Mouse (Mus musculus) spleen, postnatal 36 days (tissue): ENCODE results near the gene Adrb1.

ENCODE experiments used
- DNase-seq, 2 experiments: peaks; one replicate each; pipeline ENCODE4 v3.0.0; 2022; ENCODE audit warnings: low spot score in 2 of 2, mixed read lengths in 1 of 2

The Adrb1 gene

DNA sequence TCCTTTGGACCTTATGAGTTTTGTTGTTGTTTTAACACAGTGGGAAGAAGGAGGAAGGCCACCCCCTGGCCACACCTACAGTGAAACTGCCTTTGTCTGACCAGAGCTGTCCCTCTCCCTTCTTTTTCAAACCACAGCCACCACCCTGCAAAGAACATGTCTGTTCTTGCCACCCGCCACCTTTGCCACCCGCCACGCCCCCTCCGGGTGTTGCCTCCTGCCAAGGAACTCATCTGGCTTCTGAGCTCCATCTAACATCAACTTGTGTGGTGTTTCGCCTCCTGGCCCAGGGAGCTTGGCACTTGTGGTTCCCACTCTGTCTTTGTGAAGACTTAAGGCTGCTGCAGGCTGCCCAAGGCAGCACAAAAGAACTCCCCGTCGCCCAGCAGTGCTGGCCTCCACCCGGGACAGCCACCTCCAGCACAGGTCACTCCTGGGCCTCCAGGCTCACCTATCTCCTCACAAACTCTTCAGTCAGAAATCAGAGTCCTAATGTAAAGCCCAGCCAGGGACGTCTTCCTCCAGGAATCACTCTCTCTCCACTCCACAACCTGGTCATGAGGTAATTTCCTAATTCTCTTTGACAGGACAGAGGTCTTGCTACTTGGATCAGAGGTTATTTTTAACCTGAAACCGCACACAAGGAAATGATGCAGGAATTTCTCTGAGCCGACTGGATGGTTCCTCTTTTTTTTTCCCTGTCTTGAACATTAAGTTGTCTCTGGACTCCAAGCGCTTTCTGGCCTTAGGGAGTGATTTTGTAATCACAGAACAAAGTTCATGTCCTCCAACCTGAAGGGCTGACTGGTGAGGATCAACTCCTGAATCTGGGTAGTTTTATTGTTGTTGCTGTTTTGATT, 18.5 kb upstream of the Adrb1 start:
- DNase-seq: no peak

DNA sequence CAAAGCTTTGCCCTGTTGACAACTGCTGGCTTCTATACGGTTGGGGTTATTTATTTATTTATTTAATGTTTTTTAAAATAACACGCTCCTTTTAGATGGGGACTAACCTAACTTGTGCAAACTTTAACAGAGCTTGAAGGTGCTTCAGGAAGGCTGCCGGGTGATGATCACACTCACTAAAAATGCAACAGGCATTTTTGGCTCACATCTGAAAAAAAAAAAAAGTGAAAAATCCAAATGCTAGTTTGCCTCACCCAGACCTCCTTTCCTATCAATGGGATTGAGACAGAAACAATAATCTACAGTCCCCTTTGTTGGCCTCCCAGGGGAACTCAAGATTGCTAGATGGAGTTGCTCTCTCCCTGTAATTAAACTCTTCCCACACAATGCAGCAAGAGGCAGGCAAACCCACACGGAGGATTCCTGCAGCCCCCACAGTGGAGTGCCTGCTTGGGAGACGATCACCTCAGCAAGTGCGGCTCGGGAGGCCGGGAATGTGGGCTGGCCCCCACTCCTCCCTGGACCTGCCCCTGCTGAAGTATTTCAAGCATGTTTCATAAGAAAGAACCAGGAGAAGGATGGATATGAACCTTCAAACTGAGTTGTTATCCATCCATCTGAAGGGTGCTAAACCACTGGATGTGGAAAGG, 16.8 kb upstream of the Adrb1 start:
- DNase-seq: no peak

DNA sequence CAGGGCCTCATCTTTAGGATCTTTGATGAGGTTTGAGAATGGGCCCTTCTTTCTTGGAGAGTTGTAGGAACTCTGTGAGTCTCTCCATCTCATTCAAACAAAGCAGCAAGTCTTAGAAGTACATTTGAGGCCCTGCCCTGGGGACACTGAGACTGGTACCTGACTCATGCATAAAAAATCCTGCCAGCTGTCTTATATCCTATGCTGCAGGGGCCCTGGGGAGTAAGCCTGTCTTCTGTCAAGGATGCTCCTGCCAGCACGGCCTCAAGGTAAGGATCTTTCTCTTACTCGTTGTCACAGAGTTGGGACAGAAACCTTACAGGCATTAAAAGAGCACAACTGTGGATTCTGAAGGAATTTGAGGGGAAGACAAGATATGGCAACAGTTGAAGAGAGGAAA, 13.2 kb upstream of the Adrb1 start:
- no peak for DNase-seq

GRCm38 (mm10) chr19:56710131-56710905, 11.7 kb upstream of the Adrb1 start:
- DNase-seq: no peak

- no peak for DNase-seq
Observed at GRCm38 (mm10) chr19:56713613-56714012, 8.4 kb upstream of the Adrb1 start.

DNA sequence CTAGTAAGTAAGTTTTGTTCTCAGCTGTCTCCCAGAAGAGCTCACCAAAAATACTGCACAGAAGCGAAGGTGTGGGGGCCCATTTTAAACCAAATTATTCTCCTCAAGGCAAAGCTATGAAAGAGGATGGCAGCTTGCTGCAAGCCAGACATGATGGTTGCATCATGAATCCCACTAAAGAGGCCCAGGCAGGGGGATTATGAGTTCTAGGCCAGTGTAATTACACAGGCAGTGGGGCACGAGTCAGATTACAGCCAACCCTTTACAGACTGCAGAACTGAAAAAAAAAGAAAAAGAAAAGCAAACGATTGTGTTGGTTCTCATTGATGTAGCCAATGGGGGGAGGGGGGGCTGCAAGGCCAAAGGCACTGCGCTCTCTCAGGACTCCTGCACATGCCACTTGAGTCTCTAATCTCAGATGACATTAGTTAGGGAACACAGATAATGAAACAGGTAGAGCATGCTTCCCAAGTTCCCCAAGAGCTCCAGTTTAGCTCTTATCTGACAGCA, 7.3 kb upstream of the Adrb1 start:
- DNase-seq: no peak

DNA sequence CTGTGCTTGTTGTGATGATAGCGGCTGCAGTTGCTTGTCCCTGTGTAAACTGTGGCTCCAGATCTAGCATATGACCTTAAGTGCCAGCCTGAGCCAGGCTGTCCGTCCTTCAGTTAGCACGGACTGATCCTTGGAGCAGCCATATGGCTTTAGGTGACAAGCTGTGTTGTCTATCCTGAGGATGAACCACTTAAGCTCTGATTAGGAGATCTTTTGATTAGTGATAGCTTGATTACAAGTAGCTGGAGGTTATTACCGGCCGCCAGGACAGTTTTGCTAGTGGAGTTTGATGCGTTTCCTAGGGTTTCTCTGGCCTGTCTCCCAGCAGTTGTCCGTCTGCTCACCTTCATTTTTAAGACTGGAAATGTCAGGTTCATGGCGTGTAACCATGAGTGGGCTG, 4.0 kb upstream of the Adrb1 start:
- DNase-seq: no peak

DNA sequence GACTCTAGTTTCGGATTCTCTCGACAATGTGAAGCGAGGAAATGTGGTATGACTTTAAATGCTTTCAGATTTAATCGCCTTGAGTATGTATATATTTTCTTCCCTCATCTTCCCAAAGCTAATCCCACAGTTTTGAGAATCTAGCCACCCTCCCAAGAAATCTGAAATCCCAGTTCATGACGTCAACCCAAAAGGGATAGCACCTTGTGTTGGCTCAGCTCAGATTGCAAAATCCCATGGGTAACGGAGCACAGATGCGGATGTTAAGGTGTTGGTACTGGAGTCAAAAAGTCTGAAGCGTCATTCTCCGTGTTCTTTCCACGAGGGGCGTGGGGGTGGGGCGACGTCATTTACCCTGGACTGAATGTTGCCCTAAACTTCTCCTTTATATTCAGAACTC, 1.1 kb upstream of the Adrb1 start:
- no peak for DNase-seq

GRCm38 (mm10) chr19:56722291-56722707, 300 bp downstream of the Adrb1 start:
- DNase-seq: no peak

DNA sequence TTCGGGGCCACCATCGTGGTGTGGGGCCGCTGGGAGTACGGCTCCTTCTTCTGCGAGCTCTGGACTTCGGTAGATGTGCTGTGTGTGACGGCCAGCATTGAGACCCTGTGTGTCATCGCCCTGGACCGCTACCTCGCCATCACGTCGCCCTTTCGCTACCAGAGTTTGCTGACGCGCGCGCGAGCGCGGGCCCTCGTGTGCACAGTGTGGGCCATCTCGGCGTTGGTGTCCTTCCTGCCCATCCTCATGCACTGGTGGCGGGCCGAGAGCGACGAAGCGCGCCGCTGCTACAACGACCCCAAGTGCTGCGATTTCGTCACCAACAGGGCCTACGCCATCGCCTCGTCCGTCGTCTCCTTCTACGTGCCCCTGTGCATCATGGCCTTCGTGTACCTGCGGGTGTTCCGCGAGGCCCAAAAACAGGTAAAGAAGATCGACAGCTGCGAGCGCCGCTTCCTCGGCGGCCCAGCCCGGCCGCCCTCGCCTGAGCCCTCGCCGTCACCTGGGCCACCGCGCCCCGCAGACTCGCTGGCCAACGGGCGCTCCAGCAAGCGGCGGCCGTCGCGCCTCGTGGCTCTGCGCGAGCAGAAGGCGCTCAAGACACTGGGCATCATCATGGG, 822 bp downstream of the Adrb1 start:
- no peak for DNase-seq

DNA sequence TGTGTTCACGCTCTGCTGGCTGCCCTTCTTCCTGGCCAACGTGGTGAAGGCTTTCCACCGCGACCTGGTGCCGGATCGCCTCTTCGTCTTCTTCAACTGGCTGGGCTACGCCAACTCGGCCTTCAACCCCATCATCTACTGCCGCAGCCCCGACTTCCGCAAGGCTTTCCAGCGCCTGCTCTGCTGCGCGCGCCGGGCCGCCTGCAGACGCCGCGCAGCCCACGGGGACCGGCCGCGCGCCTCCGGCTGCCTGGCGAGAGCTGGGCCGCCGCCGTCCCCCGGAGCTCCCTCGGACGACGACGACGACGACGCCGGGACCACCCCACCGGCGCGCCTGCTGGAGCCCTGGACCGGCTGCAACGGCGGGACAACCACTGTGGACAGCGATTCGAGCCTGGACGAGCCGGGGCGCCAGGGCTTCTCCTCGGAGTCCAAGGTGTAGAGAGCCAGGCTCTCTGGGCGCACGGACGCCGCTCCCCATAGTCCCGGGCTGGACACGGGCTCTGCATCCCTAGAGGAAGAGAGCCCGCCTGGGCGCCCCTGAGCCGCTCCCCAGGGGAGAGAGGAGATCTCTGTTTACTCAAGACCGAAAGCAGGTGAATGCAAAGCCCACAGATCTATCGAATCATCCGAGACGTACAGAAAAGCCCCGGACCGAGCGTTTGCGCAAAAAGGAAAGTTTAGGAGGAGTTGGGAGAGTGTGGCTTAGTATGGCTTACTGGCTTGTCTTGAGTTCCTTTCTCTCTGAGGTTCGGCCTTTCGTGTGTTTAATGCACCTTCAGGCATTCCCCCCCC, 1.5 kb downstream of the Adrb1 start:
- peak; percentile 8 to 14 for DNase-seq

DNA sequence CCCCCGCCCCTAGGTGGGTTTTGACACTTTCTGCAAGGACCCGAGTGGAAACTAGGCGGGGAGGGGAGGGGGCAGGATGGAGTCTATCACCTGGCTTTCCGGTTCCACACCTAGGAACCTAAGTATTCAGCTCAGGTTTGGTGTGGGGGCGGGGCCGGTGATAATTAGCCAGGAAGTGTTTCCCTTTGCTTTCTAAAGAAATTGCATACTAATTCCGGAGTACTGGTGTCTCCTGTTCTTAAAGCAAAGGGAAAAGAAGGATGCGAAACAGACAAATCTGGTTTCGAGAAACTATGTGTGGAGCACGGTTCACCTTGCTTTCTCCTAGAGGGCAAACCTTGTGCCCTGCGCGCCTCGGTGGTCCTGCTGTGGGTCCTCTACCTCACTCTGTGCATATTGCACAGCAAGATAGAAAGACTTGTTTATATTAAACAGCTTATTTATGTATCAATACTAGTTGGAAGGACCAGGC, 2.2 kb downstream of the Adrb1 start:
- no peak for DNase-seq

DNA sequence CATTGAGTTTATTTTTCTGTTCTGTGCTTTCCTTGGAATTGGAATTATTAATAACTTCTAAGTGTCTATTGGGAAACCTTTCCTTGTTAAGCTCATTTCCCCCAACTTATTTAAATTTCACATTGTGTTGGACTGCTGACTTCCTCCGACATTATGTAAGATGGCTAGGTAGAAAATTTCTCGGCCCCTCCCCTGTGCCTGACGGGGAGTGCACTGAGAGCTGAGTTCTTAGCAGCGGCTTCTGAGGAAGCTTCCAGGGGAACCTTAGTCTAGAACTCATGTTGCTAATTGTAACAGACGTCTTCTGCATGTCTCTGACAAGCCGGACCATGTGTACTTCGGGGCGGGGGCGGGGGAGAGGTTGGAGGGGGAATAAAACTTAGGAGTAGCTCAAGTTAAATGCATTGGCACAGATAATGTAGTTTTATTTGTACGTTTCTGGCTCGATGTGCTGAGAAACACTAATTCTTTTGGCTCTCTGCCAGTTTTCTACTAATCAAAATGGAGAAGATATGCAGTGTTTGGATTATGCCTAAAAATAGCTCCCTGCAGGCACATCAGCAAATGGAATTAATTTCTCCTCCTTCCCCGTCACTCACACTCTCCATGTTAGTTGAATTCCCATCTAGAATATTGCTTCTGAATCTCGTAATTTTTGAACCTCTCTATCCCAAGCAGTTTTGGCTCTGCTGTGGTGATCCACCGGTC, 5.3 kb downstream of the Adrb1 start:
- no peak for DNase-seq

DNA sequence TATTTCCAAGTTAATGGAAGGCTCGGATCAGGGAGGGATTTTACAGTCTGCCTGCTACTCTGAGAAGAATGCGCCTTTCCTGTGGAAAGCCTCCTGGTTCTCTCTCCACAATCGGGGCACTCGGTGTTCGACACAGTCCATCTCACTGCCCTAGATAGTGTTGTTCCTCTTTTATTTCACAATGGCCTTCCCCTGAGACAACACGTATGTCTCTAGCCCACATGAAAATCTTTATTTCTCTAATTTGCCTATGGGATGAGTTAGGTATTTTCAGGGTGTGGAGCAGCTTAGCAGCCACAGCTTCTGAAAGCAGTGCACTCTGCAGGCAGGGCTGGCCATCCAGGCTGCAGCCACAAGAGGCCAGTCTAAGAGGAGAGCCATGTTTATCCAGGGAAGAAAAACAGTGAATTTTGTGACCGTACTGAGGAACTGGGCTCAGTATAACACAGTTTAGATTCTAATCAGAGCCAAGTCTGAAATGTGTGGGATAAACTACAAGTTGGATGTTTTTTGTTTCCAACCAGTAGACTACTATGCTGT, 12.1 kb downstream of the Adrb1 start:
- peak; percentile 8 to 13 for DNase-seq

DNA sequence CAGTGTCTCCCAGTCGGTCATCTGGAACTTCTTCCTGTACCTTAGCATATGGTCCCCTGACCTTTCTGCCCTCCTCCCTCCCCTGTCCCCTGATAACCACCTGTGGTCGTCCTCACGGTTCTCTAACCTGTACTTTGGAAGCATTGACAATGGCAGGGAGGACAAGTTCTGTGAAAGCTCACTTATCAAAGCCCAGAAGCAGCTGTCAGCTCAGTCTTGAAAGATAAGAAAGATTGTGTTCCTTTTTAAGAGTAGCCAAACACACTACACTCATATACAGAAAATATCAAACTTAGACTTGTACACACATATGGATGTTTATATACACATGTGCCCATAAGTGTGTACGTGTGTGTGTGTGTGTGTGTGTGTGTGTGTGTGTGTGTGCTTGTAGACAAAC, 13.7 kb downstream of the Adrb1 start:
- no peak for DNase-seq

DNA sequence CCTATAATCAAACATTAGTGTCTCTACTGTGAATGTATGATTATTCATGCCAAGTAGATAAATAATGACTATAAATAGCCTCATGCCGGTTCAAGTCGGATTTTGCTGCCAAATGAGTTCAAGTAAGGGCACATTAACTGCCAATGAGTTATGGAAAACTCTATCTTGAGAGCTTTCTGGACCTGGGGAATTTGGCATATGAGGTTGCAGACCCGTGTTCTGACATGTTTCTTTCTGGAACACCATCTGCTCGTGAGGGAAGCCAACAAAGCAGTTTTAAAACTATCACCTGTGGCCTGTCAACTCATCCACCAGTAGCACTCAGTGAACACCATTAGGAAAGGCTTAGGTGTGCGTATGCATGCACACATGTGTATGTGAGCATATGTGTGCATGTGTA, 14.3 kb downstream of the Adrb1 start:
- no peak for DNase-seq

- DNase-seq: no peak
Observed at GRCm38 (mm10) chr19:56745061-56745460, 23.1 kb downstream of the Adrb1 start.

GRCm38 (mm10) chr19:56745528-56745927, 23.5 kb downstream of the Adrb1 start:
- no peak for DNase-seq

DNA sequence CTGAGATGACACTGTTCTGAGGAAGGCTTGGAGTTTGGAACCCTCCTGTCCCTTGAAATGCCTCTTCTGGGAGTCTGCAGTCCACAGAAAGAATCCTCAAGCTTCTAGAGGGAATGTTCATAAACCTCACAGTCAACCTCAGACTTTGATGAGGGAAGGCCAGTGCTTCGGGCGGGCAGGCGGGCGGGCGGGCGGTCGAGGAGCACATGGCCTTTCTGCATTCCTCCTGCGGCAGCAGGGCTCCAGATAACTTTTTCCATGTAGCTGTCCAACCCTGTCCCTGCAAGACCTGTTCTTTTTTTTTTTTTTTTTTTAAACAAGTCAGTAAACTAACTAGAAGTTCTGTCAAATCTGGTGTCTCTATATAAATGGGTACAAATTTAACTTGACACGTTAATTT, 24.6 kb downstream of the Adrb1 start:
- no peak for DNase-seq

- no peak for DNase-seq
Observed at GRCm38 (mm10) chr19:56747878-56748277, 25.9 kb downstream of the Adrb1 start.
